Mouse (Mus musculus) T-helper 2 cell (primary cell): ENCODE measurements around the gene Gal3st4.

Experiments used
- in situ Hi-C: fragments of 300-600 bp; cut with MboI, MseI; formaldehyde crosslinking; loops from one replicate; pipeline ENCODE4 v1.15.1; 2025; ENCODE audit warnings: high pct_unique_total_duplicates

Gal3st4 gene

GRCm38 (mm10) chr5:138272409-138272923, at the start of gene Gal3st4:
TSS of gene Gal3st4 (minus strand) at chr5:138272840.
- in situ Hi-C loops: no loop called here

GRCm38 (mm10) chr5:138312795-138313194, 40.2 kb upstream of the Gal3st4 start:
- in situ Hi-C loops: no loop called here

- in situ Hi-C loops: loop anchor here (10.0 kb wide), 1 partner anchor 175 kb away; no protein-coding TSS in a partner anchor
These were observed 27.0 kb upstream of the Gal3st4 start for GRCm38 (mm10) chr5:138299613-138300012.

GRCm38 (mm10) chr5:138294158-138294557, 21.5 kb upstream of the Gal3st4 start:
- in situ Hi-C loops: no loop called here

- in situ Hi-C loops: no loop called here
These were observed 19.0 kb upstream of the Gal3st4 start for GRCm38 (mm10) chr5:138291638-138292037.

GRCm38 (mm10) chr5:138287861-138288260, 15.2 kb upstream of the Gal3st4 start:
- in situ Hi-C loops: no loop called here

- in situ Hi-C loops: no loop called here
These were observed 10.9 kb upstream of the Gal3st4 start for GRCm38 (mm10) chr5:138283540-138283939.

GRCm38 (mm10) chr5:138281798-138282197, 9.2 kb upstream of the Gal3st4 start:
- in situ Hi-C loops: no loop called here

- in situ Hi-C loops: no loop called here
These were observed 8.2 kb upstream of the Gal3st4 start for GRCm38 (mm10) chr5:138280829-138281228.

GRCm38 (mm10) chr5:138280425-138280768, 7.8 kb upstream of the Gal3st4 start:
- in situ Hi-C loops: no loop called here

GRCm38 (mm10) chr5:138279585-138280424, 7.2 kb upstream of the Gal3st4 start, which contains the start of the genes Gm43720, Gpc2 and Stag3:
TSS of gene Gm43720 (minus strand) at chr5:138279958.
TSS of gene Gpc2 (minus strand) at chr5:138280005.
TSS of gene Stag3 (plus strand) at chr5:138280240.
- in situ Hi-C loops: no loop called here

- in situ Hi-C loops: no loop called here
These were observed 5.4 kb upstream of the Gal3st4 start for GRCm38 (mm10) chr5:138277994-138278393.

GRCm38 (mm10) chr5:138275216-138276050, 2.8 kb upstream of the Gal3st4 start:
- in situ Hi-C loops: no loop called here

GRCm38 (mm10) chr5:138274186-138274585, 1.5 kb upstream of the Gal3st4 start:
- in situ Hi-C loops: no loop called here

GRCm38 (mm10) chr5:138271232-138271631, 1.4 kb downstream of the Gal3st4 start:
- in situ Hi-C loops: no loop called here

GRCm38 (mm10) chr5:138268980-138269379, 3.7 kb downstream of the Gal3st4 start:
- in situ Hi-C loops: no loop called here

GRCm38 (mm10) chr5:138267114-138267513, 5.5 kb downstream of the Gal3st4 start:
- in situ Hi-C loops: no loop called here

- in situ Hi-C loops: no loop called here
These were observed 6.9 kb downstream of the Gal3st4 start for GRCm38 (mm10) chr5:138265712-138266111.

GRCm38 (mm10) chr5:138264207-138264578, 8.4 kb downstream of the Gal3st4 start:
- in situ Hi-C loops: no loop called here

GRCm38 (mm10) chr5:138263260-138264206, 9.1 kb downstream of the Gal3st4 start, which contains the start of gene BC037034:
TSS of gene BC037034 (minus strand) at chr5:138264033.
- in situ Hi-C loops: no loop called here
